Mouse (Mus musculus) layer of hippocampus, postnatal 25 days (tissue): ENCODE measurements around the gene Ice2. TPM values are rescaled to one million over a fixed set of nuclear protein-coding genes. Genes with fewer than 3 reads are reported as not detected.

Experiments
- DNase-seq, 2 experiments: peaks; one replicate each; pipeline ENCODE4 v3.0.0; 2022; ENCODE audit warnings: mixed read lengths in 2 of 2, low spot score in 1 of 2; ENCODE audit errors: extremely low spot score in 1 of 2
- microRNA-seq, 2 experiments: library from miRNA; unstranded; fragments of <30 nt; microRNA quantifications; one replicate each; pipeline ENCODE4 v1.2.0; 2021
- total RNA-seq, 2 experiments: library from RNA; stranded (reverse); gene quantifications; 2 replicates each; pipeline ENCODE4 v1.2.3; 2021

The Ice2 gene
- total RNA-seq, 2 experiments from 2014 or later, result 9.8 to 10.9 TPM

DNA sequence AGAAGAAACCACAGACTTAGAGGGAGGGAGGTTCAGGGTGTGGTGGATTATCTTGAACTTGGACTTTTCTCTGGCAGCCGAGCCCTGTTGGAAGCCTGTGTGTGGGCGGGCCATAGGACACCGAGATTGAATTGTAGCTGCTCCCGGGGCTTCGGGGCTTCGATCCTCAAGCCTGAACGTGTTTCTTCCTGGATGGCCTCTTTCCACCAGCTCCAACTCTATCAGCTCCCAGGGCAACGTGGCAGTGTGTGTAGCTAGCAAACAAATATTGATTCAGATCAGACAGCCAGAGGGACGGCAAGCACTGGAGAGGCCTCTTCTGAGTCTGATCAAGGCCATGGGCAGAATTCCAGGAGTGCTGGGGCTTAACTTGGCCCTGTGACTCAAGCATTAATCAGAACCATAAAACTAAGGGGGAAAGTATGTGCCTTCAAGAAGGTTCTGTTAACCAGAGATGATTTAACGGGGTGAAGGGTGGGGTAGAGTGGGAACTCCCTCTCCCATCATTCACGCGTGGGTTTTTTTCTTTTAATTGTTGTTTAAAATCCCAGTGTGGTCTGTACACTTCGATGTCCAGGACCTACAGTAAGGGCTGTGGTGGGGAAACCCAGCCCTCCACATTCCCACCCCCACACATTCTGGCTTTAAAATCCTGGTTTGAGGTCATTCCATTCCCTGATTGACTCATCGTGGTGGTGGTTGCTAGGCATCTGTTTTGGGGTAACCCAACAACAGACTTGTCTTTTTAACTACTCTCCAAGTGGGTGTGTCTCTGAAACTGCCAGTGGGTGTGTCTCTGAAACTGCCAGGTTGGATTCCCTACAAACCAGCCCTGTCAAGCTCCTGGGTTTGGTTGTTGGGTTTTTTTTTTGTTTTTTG, 60.3 kb downstream of the Ice2 start:
- DNase-seq, result no peak

GRCm38 (mm10) chr9:69458982-69459381, 61.3 kb downstream of the Ice2 start:
- no peak for DNase-seq

GRCm38 (mm10) chr9:69459876-69460275, 62.2 kb downstream of the Ice2 start:
- no peak for DNase-seq

GRCm38 (mm10) chr9:69463046-69463445, 65.3 kb downstream of the Ice2 start:
- DNase-seq, result no peak

DNA sequence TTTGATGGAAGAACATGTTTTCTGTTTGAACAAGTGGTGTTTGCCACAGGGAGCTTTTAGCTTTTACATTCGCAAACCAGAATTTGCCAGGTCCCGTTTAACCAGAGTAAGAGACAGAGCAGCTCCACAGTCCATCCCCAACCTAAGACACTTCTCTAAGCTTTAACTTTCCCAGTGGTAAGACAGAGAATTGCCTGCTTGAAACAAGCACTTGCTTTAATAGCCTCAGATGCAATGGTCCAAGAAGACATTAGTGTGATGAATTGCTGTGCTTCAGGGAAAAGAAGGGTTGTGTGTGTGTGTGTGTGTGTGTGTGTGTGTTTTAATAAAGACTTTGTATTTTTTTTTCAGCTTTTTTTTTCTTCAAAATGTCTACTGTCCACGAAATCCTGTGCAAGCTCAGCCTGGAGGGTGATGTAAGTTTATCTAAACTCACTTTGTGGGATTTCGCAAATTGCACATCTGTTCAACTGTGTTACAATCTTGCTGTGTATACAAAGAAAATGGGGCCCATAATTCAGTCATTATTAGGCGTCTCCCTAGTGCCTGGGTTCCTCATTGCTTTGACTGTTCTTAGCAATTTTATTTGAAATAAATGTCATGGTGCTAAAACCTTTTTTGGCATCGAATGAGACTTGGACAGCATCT, 66.5 kb downstream of the Ice2 start:
- no peak for DNase-seq

DNA sequence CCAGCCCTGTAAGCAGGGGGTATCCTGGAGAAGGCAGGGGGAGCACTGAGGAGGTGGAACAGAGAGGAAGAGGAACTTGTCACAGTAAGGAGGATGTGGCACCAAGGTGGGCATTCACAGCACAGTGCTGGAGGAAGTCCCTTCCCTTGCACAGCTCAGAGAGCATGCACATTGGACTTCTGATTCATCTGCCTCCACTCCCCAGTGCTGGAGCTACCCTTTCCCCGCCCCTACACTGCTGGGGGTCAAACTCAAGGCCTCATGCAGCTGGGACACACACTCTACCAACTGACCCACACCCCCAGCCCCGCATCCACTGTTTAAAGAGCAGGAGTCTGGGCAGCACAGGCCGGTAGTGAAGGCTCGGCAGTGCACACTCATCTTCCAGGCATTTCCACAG, 68.4 kb downstream of the Ice2 start:
- no peak for DNase-seq

DNA sequence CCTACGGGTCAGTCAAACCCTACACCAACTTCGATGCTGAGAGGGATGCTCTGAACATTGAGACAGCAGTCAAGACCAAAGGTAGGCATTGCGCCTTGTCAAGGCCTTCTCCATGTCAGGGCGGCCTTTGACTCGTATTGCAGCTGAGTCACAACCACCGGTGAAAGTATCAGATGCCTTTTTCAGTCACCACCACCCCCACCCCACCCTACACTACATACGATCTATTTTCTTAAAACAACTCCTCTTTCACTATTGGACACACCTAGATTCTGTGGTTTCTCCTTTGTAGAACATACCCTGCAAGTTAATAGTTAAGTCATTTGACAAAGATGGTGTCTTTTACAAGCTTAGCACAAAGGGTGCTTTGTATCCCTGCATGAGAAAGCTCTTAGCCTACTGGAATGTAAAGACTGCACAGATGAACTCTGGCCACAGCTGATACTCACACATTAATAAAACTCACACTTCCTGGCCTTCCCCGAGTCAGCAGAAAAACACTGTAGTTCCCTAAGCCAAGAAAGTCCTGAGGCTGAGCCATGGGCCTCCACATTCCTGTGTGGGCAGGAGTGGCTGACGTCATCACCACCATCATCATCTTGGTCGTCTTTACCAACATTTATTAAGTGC, 69.7 kb downstream of the Ice2 start:
- no peak for DNase-seq

- no peak for DNase-seq
These were observed 71.3 kb downstream of the Ice2 start for GRCm38 (mm10) chr9:69468991-69469390.

GRCm38 (mm10) chr9:69470362-69470761, 72.7 kb downstream of the Ice2 start:
- DNase-seq, result no peak

DNA sequence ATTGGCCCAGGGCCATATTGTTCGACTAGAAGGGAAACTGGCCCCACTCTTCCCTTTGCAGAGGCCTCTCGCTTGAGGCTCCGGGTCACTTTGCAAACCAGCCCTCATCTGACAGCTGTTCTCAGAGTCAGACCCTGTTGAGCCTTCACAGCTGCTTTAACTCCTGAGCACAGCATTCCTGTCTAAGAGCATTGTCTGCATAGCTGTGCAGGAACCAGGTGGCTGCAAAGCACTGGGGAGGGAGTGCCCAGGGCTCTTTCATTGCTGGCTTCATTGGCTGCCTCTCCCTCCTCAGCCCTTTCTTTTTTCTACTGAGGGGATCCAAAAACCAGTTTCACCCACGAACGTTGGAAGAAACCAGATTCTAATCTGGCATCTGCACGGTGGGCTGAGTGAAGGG, 73.2 kb downstream of the Ice2 start:
- no peak for DNase-seq

DNA sequence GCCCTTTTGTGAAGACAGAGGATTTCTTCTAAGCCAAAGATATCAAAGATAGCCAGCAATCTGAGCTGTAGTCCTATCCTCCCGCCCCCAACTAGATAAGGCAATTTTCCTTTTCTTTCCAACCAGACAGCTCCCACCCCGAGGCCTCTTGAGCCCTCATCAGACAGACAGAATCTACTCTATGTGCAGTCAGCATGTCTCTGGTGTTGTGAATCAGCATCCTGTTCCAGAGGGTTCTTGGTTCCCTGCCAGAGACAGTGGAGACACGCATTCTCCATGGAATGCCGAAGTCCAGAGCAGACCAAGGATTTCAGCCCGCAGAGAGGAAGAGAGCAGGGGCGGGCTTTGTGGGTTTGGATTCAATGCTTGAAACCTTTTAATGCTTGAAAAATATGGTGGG, 75.0 kb downstream of the Ice2 start:
- DNase-seq, result no peak

GRCm38 (mm10) chr9:69475873-69476272, 78.2 kb downstream of the Ice2 start:
- no peak for DNase-seq

- DNase-seq, result no peak
These were observed 79.6 kb downstream of the Ice2 start for GRCm38 (mm10) chr9:69477195-69477823.

DNA sequence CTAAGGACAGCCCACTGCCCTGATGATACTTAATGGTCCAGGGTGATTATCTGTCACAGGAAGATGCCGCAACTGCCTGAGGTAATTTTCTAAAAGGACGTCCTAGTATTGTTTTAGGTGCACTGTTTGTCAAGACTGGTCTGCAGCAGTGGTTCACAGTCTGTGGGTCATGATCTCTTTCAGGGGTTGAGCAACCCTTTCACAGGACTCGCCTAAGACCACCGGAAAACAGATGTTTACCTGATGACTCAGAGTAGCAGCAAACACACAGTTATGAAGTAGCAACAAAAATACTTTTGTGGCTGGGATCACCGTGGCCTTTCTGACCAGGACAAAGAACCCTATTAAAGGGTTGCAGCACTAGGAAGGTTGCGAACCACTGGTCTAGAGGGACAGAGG, 80.1 kb downstream of the Ice2 start:
- no peak for DNase-seq

- DNase-seq, result peak; percentile 82 to 97
These were observed 82.6 kb downstream of the Ice2 start for GRCm38 (mm10) chr9:69480344-69480743.

Small RNA genes lying within 50 kb of the gene (microRNA-seq; reads per million reads assigned to microRNA genes)
- gene Mir3109, result 0 reads per million in 2 experiments

Other genes with a start within 250 kb of the Ice2 start
- 1 to 10 TPM; 8.5 to 9.4 TPM for gene Anxa2, start 55.7 kb downstream of the Ice2 start, total RNA-seq